Mouse (Mus musculus) spleen, postnatal 4 days (tissue): ENCODE results near the gene Fbxw7.

ENCODE experiments used
- DNase-seq, 2 experiments: peaks; one replicate each; pipeline ENCODE4 v3.0.0; 2022; ENCODE audit warnings: low spot score in 2 of 2

The Fbxw7 gene

DNA sequence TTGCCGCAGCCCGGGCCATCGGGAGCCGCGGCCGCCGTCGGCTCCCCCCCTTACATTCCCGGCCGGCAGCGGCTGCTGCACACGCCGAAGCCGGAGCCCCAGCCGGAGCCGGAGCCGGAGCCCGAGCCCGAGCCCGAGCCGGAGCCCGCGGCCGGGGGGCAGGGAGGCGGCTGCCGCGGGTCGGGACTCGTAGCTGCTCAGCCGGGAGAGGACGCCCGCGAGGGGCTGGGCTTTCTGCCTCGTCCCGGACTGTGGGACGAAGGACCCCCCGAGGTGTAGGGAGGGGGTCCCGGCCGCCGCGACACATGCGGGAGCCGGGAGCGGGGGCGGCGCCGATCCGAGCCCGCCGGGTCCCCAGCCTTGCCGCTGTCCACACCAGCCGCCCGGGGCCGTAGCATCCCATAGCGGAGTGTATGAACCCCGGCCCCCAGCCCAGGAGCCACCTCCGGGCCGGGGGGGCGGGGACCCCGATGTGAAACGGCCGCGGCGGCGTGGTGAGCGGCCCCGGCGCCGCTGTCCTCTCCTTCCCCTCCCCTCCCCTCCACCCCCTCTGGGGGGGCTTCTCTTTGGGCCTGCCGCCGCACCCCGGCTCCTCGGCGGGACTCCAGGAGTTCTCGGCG lies at the start of gene Fbxw7:
Gene Fbxw7 (plus strand): TSS at position 507 of the 620 bp plus-strand sequence.
- DNase-seq: peak in 1 of 2 experiments; percentile 79

DNA sequence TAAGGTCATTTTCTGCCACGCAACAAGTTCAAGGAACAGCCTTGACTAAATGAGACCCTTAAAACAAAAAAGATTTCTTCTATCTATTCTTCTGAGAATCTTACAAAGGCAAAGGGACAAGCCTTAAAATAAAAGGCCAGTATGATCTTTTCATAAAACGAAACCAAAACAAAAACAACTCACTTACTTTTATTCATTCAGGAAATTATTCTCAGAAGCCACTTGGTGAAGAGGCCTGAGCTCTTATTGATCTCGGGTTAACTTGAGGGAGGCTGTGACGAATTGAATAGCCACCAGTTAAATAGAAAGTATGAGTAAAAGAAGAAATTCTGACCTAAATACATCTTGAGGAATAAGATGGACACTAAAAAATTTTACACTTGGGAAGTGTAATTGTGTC lies 46.1 kb upstream of the Fbxw7 start:
- DNase-seq: no peak

DNA sequence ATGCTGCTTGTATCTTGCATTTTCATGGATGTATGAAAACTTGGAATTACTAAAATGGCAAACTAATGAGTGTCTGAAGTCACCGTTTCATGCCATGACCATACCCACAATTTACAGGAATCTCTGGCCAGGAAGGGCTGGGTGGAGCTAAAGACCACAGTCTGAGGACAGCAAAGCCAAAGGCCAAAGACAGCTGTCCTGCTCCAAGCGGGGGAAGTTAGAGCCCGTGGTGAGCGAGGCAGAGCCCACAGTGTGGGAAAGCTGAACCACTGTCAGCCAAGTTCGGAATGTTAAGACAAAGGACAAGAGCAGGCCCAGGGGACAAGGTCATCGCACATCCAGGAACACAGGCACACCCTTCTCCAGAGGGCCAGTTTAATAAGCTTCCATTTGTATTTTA lies 45.7 kb upstream of the Fbxw7 start:
- no peak for DNase-seq

DNA sequence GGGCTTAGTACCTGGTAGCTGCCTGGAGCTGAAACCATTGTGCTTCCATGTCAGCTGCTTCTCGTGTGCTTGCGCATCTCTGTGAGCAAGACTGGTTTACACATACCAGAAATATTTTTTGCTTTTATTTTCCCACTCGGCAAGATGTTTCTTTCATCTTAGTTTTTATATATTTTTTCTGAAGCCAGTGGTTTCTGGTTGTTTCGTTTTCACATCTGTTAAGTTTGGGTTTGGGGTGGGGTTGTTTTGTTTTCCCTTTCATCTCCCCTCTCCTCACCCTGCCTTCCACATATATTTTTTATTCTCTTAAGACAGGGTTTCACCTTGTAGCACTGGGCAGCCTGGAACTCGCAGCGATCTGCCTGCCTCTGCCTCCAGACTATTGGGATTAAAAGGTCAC lies 44.5 kb upstream of the Fbxw7 start:
- no peak for DNase-seq

DNA sequence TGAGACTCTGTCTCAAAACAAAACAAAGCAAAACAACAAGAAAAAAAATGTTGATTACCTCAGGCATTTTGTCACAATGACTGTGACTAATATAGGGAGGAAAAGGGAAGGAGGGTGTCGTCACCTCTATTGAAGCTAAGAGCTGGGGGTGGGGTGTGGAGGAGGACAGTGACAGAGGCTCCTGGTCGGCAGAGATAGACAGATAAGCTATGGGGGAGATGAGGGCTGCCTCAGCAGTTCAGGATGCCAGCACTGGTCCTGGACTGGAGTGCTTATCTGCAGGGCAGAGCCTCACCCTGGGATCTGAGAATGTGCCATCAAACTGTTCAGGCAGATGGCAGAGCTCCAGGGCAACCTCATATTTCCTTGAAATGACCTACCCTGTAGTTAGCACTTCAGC lies 43.1 kb upstream of the Fbxw7 start:
- DNase-seq: peak; percentile 68 to 71

DNA sequence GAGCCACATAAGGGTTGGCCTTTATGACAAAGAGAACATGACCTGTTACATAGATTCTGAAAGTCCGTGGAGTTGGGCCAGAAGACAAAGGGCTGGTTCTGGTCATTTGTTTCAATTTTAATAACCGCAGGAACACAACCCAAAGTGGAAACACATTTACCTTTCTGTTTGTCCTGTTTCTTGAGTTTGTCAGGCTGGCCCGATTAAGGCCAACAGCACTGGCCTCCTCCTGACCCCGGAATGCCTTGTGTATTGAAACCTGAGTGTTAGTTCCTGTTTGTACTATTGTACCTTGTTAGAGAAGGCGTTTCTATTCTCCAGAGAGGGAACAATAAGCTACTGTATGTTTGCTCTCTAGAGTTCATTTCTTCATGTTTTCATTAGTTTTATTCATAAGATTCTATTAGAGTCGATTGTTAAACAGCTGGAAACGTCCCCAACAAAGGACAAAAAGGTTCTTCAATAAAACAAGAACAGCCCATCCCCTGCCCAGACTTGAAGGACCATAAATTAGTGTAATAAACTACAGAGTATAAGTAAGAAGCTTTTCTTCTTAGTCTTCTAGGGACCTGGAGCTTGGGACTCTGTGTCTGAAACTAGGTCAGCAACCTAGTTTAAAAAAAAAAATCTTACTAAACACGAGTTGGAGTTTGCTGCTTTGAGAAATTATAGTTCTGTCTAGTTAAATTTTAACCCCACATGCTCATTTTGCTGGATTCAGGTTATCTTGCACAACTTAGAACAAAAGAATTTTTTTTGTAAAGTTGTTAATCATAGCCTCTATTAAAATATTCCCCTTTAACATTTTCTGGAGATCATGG lies 40.6 kb upstream of the Fbxw7 start:
- DNase-seq: no peak

DNA sequence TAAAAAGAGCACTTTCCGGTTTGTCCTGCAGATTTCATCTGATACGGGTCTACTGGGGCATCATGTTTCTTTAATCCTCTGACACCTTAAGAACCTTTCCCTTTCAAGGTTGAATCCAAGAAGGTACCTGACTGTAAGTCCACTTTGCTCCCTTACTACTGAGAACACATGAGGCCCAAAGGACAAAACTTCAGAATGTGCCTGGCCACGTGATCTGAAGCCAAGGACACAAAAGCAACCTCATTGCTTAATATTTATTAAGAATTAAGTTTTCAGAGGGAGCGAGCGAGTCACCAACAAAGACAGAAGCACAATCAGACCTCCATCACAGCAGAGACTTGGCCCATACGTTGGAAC lies 40.0 kb upstream of the Fbxw7 start:
- DNase-seq: no peak

DNA sequence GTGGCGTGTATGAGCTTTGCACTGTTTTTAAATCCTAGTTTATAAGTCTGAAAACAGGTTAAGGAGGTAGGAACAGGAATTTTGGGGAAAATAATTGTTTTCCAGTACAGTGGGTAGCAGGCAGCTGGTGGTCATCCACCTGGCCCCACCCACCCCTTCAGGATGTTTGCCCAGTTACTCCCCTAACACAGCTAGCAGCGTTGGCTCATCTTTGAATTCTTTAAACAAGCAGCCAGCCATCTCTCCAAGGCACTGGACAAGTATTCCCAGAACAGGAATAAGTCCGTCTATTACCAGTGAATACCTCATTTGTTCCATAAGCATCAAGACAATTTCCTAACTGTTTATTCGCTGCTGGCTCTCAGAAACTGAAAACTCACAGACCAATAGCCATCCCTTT lies 39.5 kb upstream of the Fbxw7 start:
- no peak for DNase-seq

DNA sequence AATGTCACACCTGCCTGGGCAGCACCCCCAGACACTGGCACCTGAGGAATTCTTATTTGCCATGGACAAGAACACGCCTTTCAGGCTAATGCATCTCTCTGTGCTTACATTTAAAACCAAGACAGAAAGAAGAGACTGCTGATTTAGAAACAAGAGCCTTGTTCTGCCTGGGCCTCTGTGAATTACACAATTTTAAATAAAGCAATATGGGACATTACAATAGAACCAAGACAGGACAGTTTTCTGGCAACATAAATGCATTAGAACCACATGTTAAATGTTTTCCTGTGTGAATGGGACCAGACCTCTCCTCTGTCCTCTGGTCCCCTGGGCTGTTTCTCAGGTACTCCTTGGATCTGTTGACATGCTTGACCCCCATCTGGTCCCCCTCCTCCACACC lies 39.0 kb upstream of the Fbxw7 start:
- DNase-seq: no peak

DNA sequence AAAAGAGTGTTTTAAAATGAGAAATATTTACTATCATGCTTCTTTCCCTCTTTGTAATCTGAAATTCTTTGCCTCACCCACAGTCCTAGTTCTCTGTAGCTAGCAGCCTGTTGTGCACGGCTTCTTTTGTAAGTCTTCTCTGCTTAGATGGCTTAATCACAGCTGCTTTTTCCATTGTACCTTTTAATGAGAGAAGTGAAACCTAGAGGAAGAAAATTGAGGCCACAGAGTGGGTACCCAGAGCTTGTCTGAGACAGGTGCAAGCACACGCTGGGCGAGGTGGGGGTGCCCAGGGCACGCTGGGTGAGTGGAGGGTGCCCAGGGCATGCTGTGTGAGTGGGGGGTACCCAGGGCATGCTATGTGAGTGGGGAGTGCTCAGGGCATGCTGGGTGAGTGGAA lies 27.2 kb upstream of the Fbxw7 start:
- no peak for DNase-seq

DNA sequence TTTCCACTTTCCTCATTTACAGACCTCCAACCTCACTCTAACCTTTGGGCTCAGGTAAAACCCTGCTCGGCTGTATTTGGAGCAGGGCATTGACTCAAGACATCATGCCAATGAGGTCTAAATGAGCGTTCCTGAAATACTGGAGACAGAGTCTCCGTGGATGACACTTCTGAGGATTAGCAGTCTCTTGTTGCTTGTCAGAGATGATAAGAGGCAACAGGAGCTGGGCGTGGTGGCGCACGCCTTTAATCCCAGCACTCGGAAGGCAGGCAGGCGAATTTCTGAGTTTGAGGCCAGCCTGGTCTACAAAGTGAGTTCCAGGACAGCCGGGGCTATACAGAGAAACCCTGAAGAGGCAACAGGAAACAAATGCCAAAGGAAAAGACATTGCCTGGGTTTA lies 11.0 kb upstream of the Fbxw7 start:
- no peak for DNase-seq

DNA sequence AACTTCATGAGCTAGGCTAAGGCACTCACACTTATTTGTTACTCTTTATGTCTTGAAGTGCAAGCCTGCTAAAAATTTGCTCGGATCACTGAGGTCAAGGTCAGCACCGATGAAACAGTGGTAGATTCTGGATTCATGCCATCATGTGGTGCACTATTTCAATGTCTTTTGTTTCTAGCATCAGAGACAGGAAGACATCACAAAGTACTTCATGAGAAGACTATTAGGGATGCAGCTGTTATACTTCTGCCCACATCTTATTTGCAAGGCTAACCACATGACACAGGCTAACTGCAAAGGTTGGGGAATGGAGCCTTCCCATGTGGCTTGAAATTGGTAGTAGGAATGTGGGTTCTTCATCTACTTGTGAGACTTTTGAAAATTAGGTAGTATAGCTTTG lies 8.9 kb upstream of the Fbxw7 start:
- no peak for DNase-seq

DNA sequence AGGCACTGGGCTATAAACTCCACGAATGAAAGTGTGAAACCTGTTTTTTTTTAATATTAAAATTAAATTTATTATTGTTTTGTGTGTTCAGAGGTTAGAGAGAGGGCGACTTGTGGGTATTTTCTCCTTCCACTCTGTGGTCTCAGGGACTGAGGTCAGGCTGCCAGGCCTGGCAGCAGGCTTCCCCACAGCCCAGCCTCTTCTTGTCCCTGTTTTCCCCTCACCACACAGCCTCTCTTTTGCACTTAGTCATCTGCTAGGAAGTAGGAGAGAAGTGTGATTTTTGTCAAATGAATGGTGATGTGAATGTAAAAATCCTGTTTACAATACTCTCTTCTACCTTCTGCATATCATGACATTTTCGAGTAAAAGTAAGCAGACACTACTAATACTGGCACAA lies 7.2 kb upstream of the Fbxw7 start:
- no peak for DNase-seq

DNA sequence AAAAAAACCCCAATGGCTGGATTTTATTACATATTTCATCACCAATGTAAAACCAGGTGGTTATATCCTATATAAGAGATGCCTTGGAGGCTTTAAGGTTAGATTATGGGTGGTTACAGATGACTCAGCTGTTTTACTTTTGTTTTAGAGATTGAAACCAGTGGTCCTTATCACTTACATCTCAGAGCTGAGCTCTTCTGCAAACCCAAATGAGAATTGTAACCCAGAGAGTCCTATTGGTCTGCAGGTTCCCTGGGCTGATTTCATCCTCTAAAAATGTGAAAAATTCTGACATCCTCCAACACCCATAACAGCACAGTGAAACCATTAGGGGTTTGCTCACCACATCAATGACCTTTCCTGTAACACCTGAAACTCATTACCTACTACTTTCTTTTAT lies 6.2 kb upstream of the Fbxw7 start:
- DNase-seq: no peak

DNA sequence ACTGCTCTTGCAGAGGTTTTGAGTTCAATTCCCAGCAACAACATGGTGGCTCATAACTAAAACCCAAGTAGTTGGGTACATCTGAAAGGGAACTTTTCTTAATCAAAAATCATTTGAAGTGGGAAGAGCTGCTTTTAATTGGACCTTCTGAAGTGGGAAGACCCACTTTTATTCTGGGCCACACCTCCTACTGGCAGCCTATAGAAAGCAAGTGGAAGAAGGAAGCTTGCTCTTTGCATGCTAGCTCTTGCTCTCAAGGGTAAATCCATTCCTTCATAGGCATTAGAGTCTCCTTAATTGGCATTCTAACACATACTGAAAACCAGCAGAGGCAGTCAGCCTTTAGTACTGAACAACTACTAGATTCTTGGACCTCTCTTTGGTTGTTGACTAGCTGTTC lies 4.3 kb upstream of the Fbxw7 start:
- no peak for DNase-seq

DNA sequence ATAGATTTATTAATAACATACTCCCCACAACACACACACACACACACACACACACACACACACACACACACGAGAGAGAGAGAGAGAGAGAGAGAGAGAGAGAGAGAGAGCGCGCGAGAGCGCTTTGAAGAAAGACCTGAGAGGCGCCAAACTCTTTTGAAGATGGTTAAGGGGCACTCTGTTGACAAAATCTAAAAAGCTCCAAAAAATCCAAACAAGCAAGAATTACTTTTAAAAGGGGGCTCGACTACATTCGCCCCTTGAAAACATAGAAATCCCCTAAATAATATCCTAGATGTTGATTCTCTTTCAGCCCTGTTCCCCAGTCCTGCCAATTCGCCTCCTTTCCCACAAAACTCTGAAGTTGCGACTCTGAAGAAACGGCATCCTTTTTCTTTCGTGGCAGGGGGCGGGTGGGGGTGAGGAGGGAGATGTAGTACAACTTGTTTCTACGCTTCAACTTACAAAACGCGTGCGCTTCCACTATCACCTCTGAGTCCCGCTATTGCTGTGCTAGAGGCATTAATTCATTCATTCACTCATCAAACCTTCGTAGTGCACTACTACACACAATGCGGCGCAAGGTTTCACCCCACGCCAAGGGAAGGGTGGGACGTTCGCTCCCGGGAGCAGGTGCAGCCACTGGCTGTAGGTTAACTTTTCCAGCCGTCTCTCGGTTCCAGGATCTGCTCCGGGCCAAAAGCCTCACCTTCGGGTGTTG lies 1.5 kb upstream of the Fbxw7 start:
- DNase-seq: no peak

DNA sequence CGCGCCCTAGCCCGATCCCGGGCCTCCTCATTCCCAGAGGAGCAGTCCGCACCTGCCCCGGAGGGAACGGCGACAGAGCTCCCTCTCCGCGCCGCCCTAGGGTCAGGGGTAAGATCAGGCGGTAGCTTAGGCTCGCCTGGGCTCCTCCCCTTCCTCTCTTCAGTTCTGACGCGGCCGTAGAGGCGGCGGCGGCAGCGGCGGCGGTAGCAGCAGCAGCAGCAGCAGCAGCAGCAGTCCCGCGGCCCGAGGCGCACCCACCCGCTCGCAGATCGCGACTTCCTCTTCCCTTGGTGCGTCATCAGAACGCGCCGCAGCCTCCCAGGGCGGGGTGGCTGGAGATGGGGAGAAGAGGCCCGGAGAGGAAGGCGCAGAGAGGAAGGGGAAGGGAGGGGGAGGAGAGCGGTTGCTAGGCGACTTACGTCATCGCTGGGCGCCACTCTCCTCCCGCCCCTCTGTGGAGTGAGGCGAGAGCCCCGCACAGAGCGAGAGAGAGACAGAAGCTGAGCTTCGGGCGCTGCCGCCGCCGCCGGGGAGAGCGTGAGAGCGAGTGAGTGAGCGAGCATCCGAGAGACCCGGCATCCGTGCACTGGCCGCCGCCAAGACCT lies 809 bp upstream of the Fbxw7 start:
- DNase-seq: peak; percentile 99 to 100

DNA sequence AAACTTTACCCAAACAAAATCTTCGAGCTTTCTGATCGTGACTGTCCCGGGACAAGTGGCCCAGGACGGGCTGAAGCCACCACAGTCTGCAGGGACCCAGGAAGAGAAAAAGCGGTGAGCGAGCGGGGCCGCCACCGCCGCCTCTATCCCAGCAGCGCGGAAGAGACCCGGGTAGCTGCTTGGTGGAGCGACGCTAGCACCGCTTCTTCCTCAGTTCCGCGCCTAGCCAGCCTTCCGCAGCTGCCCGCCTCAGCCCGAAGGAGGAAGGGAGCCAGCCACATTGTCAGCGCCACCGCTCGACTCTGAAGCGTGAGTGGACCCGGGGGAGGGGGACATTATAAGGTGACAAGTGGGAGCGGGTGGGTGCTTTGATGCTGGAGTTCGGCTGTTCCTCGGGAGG lies 393 bp downstream of the Fbxw7 start:
- peak; percentile 54 to 84 for DNase-seq

DNA sequence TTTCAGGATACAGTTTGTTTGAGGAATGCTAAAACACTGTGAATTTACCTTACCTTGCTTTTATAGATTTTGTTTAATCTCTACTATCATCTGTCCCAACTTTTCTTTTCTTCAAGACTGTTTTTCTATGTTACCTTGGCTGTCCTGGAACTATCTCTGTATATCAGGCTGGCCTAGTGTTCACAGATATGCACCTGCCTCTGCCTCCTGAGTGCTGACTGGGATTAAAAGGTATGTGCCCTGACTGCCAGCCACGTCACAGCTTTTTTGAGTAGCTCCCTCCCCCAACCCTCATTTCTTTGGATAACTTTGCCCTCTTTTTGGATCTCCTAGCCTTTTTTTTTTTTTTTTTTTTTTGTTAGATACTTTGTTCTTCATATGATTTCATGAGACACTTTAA lies 1.9 kb downstream of the Fbxw7 start:
- no peak for DNase-seq

DNA sequence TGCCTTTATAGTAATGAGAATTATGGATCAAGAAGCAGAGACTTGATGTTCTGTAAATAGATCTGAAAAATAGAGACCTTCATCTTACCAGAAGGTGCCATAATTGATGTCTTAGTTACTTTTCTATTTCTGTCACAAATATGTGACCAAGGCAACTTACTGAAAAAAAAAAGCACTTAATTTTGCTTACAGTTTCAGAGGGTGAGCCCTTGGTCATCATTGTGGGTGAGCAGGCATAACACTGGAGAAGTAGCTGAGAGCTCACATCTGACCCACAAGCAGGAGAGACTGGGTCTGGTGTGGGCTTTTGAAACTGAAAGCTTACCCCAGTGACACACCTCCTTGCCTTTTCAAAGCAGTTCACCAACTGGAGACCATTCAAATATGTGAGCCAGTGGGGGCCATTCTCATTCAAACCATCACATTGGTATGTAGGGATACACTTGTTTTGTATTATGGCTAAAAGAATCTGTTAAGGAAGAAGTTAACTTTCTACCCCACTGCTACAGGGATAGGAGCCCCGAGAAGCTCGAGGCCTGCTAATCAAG lies 5.7 kb downstream of the Fbxw7 start:
- DNase-seq: no peak

DNA sequence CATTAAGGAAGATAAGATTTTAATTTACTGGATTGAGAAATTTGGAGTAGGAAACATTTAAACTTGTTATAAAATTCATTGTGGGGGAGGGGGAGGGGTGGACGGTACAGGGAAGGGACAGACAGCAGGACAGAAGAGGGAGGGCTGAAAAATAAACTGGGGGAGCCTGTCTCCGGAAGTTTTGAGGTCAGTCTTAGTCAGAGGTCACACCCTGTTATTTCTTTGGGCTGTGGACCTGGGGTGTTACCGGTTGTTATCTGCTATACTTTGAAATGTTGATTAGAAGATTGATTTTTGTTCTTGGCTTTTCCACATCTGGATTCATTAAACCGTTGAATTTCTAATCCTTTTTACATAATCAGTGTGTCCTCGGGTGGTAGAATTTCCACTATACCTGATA lies 10.9 kb downstream of the Fbxw7 start:
- no peak for DNase-seq

DNA sequence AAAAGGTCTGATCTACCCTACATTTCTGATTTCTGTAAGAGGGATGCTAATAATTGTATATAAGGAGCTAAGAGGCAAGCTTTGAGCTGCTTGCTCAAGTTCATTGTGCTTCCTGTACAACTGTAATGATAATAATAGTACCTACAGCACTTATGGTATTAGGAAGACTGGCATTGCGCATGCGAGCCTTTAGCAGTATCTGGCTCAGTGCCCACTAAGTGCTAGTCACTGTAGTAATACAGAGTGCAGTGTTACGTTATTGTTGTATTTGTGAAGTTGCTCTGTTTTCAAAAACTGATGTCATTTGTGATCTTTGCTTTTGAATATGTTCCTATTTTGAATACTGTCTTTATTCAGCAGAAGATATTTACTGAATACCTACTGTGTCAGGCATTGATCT lies 11.3 kb downstream of the Fbxw7 start:
- no peak for DNase-seq
